Mouse (Mus musculus): Measurements from ENCODE around the gene Clca3a1. TPM values are rescaled to one million over a fixed set of nuclear protein-coding genes. Genes with fewer than 3 reads are reported as not detected.

The Clca3a1 gene
- polyA plus RNA-seq, 1 experiment from 2014 or later: 18.6 TPM

Other genes with a start within 250 kb of the Clca3a1 start
- gene Hs2st1, start 190.8 kb downstream of the Clca3a1 start, polyA plus RNA-seq (2015; fragmentation: Nextera tagmentation; extraction: Ambion mirVana): 6.8 TPM in 2 replicates
- gene Selenof, start 190.7 kb downstream of the Clca3a1 start, polyA plus RNA-seq (2015; fragmentation: Nextera tagmentation; extraction: Ambion mirVana): 425 and 459 TPM in 2 replicates
- gene Sh3glb1, start 40.6 kb downstream of the Clca3a1 start, polyA plus RNA-seq (2015; fragmentation: Nextera tagmentation; extraction: Ambion mirVana): 124 and 134 TPM in 2 replicates
- 2.8 and 7.3 TPM in 2 replicates for gene Clca3a2, start 58.5 kb upstream of the Clca3a1 start, polyA plus RNA-seq (2015; fragmentation: Nextera tagmentation; extraction: Ambion mirVana)
- gene Clca3b, start 88.4 kb upstream of the Clca3a1 start, polyA plus RNA-seq (2015; fragmentation: Nextera tagmentation; extraction: Ambion mirVana): not detected in 2 replicates
- not detected in 2 replicates for gene Clca4b, start 171.6 kb upstream of the Clca3a1 start, polyA plus RNA-seq (2015; fragmentation: Nextera tagmentation; extraction: Ambion mirVana)
- not detected in 2 replicates for gene Clca4a, start 214.1 kb upstream of the Clca3a1 start, polyA plus RNA-seq (2015; fragmentation: Nextera tagmentation; extraction: Ambion mirVana)